Mouse (Mus musculus) adrenal gland, adult (tissue): ENCODE measurements around the gene Agap3.

Source experiments
- DNase-seq, 2 experiments: peaks; one replicate each; pipeline ENCODE4 v3.0.0; 2022 to 2023; ENCODE audit warnings: low spot score in 1 of 2; ENCODE audit not compliant: inconsistent age in 2 of 2

Agap3 gene

GRCm38 (mm10) chr5:24550598-24551316, 98.8 kb downstream of the Agap3 start:
- no peak for DNase-seq

- DNase-seq, result no peak
Observed at GRCm38 (mm10) chr5:24551317-24551688, 99.3 kb downstream of the Agap3 start.
